Mouse (Mus musculus) heart, adult 2 months (tissue): Measurements from ENCODE around the gene Fbxl14. TPM values are rescaled to one million over a fixed set of nuclear protein-coding genes. Genes with fewer than 3 reads are reported as not detected.

Source experiments
- DNase-seq, 2 experiments: peaks; one replicate each; pipeline ENCODE4 v3.0.0; 2021
- H3K27ac ChIP-seq: fragments of 200-600 bp; 2 replicates; pipeline ENCODE4 v1.8.1; 2022
- H3K27me3 ChIP-seq: fragments of 200-500 bp; 2 replicates; pipeline ENCODE4 v1.6.1; 2012; ENCODE audit warnings: mild to moderate bottlenecking, low read length, inconsistent platforms, mixed read lengths; ENCODE audit not compliant: control insufficient read depth, insufficient read depth
- H3K36me3 ChIP-seq: fragments of 200-500 bp; 2 replicates; pipeline ENCODE4 v1.6.1; 2012; ENCODE audit warnings: low read length, inconsistent platforms; ENCODE audit not compliant: control insufficient read depth, insufficient read depth
- H3K4me1 ChIP-seq: fragments of 200-500 bp; 2 replicates; pipeline ENCODE4 v1.6.1; 2011; ENCODE audit warnings: low read length; ENCODE audit not compliant: control insufficient read depth, insufficient read depth
- H3K4me3 ChIP-seq: fragments of 200-600 bp; 2 replicates; pipeline ENCODE4 v1.8.1; 2022
- H3K79me2 ChIP-seq: fragments of 200-500 bp; replicated peaks from 2 replicates; pipeline ENCODE4 v1.6.1; 2012; ENCODE audit warnings: mild to moderate bottlenecking, inconsistent platforms, low read length, moderate library complexity, mixed read lengths; ENCODE audit not compliant: control insufficient read depth, insufficient read depth
- H3K9ac ChIP-seq: fragments of 200-500 bp; 2 replicates; pipeline ENCODE4 v1.6.1; 2012; ENCODE audit warnings: low read depth, mild to moderate bottlenecking, control low read depth, inconsistent platforms, low read length, mixed read lengths
- CTCF ChIP-seq: fragments of 200-600 bp; IDR thresholded peaks from 2 replicates; pipeline ENCODE4 v1.8.1; 2022; ENCODE audit warnings: antibody characterized with exemption, mild to moderate bottlenecking, moderate library complexity
- EP300 ChIP-seq: fragments of 200-500 bp; IDR thresholded peaks from 2 replicates; pipeline ENCODE4 v1.6.1; 2011; ENCODE audit warnings: low read depth, low read length, control low read depth; ENCODE audit not compliant: insufficient read depth
- POLR2A ChIP-seq: fragments of 200-500 bp; IDR thresholded peaks from 2 replicates; pipeline ENCODE4 v1.6.1; 2011; ENCODE audit warnings: mild to moderate bottlenecking, low read depth, low read length, control low read depth; ENCODE audit not compliant: insufficient read depth
- WGBS: fragments of 180-500 bp; shearing (Covaris S2); methylation state at CpG from one replicate; pipeline ENCODE4 v1.1.7; 2018; 5-methylcytosine and 5-hydroxymethylcytosine counted together
- intact Hi-C: fragments of 180-260 bp; cut with DNase I; formaldehyde crosslinking; loops from one replicate; pipeline ENCODE4 v1.15.1; 2025
- polyA plus RNA-seq: library from polyadenylated mRNA; depleted of rRNA; stranded (reverse); fragments of >200 nt; gene quantifications from 2 replicates; pipeline ENCODE4 v1.2.3, GENCODE M21; 2012
- total RNA-seq, 2 experiments: library from RNA; stranded (reverse); gene quantifications; 2 replicates each; pipeline ENCODE4 v1.2.3; 2021

Gene Fbxl14
- total and polyA plus RNA-seq, 3 experiments: 16.0 to 19.7 (median 16.6) TPM

DNA sequence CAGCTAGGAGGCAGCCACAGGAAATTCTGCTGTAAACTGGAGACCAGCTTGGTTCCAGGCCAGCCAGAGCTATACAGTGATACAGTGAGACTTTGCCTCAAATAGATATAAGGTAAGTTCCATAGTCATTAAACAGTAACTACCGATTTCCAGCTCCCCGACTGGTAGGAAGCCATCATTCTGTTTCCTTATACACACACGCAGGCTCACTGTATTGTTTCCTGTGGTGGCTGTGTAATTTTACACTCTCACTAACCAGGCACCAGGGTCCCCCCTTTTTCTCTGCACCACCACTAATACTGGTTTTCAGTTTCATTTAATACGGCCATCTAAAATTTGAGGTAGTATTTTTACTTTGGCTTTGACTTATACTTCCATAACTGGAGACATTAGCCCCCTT lies 5.5 kb upstream of the Fbxl14 start:
- no peak for DNase-seq
- Histone ChIP-seq H3K4me3 (no peak overlapping the region), H3K4me1 (peaks cover 2% of the 10 kb centered on the region; the same call in 1 of the 2 replicates), H3K27me3 (no peaks in the 10 kb centered on the region), H3K79me2 (no peaks in the 10 kb centered on the region), H3K9ac (no peak overlapping the region), H3K27ac (no peak overlapping the region), H3K36me3 (no peaks in the 10 kb centered on the region)
- no peak for TF ChIP-seq POLR2A
- no peak for TF ChIP-seq EP300
- TF ChIP-seq CTCF: no peak
- intact Hi-C loops: no loop called here
- WGBS: 66% methylated on average over 4 of the region's 4 CpGs

DNA sequence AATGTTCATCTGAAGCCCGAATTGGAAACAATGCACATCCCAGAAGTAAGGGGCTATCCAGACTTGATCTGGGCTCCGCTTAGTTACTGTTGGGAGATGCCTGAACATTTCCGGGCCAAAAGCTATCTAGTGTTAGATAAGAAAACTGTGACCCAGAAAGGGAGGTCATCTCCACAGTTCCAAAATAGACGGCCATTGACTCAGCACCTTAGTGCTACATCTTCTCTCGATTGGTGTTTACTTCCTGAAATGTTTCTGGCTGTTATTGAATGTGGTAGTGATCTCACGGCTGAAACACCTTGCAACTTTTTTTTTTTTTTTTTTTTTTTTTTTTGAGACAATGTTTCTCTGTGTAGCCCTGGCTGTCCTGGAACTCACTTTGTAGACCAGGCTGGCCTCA lies 3.5 kb upstream of the Fbxl14 start:
- WGBS: 49% methylated on average over 6 of the region's 6 CpGs

DNA sequence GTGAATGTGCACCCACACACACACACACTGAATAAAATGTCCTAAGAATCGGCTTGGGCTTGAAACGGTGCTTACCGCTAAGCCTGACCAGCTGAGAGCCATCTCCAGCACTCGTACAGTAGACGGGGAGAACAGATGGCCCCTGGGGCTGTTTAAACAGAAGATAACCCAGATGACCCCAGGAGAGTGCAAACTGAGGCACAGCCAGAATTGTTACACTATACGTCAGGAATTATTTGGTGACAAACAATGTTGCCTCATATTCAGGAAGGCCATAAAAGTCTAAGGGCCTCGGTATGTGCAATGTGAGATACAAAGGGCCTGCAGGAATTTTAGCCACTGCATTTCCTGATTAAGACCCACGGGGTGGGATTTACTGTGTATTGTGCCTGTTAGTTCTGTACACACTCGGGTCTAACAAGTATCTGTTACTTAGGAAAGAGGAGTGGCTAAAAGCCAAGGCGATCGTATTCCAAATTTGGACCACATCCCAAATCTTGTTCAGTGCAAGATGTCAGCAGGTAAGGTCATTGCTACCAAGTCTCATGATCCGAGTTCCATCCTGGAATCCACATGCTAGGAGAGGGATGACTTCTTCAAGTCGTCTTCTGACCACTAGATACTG lies 1.7 kb upstream of the Fbxl14 start:
- 0 out of 2 replicates have a peak overlapping the region, but pooled peaks have one; percentile 12 for H3K9ac ChIP-seq
- DNase-seq: no peak
- H3K27ac ChIP-seq: peak overlapping the region; percentile 99
- intact Hi-C loops: no loop called here
- H3K4me3 ChIP-seq: no peak overlapping the region
- H3K36me3 ChIP-seq: no peaks in the 10 kb centered on the region
- no peaks in the 10 kb centered on the region for H3K27me3 ChIP-seq
- TF ChIP-seq EP300 (no peak), CTCF (no peak), POLR2A (no peak)
- WGBS: 36% methylated on average over 13 of the region's 13 CpGs
- peaks cover 3% of the 10 kb centered on the region for H3K4me1 ChIP-seq
- H3K79me2 ChIP-seq: no peaks in the 10 kb centered on the region

More for the DNA sequence above, 3.5 kb upstream of the Fbxl14 start:
- no peaks in the 10 kb centered on the region for H3K79me2 ChIP-seq
- no peak overlapping the region for H3K9ac ChIP-seq
- no peak overlapping the region for H3K27ac ChIP-seq
- TF ChIP-seq CTCF (no peak), POLR2A (no peak), EP300 (no peak)
- H3K27me3 ChIP-seq: no peaks in the 10 kb centered on the region
- H3K4me1 ChIP-seq: peaks cover 2% of the 10 kb centered on the region; the same call in 1 of the 2 replicates
- H3K4me3 ChIP-seq: no peak overlapping the region
- DNase-seq: no peak
- H3K36me3 ChIP-seq: no peaks in the 10 kb centered on the region
- intact Hi-C loops: no loop called here

DNA sequence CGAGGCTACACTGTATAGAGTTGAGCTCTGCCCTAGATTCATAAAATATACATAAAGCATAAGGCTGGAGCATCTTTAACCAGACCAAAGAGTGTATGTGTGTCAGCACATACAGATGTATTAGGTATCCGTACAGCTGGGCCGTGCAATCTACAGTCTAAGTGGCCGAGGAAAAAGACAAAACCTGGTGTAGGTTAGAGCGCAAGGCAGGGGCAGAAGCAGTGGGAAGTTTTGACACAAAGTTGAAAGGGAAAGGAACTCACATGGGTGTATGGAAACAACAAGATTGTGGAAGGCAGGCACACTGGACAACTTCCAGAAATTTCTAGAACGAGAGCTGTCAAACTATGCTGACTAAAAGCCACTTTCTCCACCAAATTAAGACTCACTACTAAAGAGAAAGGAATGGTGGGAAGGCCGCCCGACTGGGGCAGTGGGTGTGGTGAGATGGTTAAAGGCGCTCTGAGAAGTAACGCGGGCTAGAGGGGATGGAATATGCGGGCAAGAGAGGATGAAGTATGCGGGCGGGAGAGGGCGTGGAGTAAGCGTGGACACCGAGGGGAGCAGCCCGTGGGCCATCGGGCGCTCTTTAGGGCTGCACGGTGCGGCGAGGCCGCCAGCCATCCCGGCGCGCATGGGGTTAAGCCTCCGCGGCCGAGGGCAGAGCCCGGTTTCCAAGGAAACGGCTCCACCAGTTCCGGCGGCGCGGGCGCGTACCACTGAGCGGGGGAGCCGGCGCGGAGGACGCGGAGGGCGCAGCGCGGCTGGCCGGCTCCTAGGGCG lies 717 bp upstream of the Fbxl14 start:
- intact Hi-C loops: no loop called here
- peak; percentile 91 to 92 for DNase-seq
- Histone ChIP-seq H3K27ac (peak overlapping the region; percentile 99), H3K9ac (peak overlapping the region; percentile 96), H3K79me2 (no peaks in the 10 kb centered on the region), H3K27me3 (no peaks in the 10 kb centered on the region), H3K4me3 (peak overlapping the region; percentile 67), H3K36me3 (no peaks in the 10 kb centered on the region), H3K4me1 (peaks cover 6% of the 10 kb centered on the region)
- TF ChIP-seq POLR2A (peak; percentile 20; the same call in 1 of the 2 replicates), EP300 (no peak), CTCF (no peak)
- WGBS: 1% methylated on average over 49 of the region's 49 CpGs

DNA sequence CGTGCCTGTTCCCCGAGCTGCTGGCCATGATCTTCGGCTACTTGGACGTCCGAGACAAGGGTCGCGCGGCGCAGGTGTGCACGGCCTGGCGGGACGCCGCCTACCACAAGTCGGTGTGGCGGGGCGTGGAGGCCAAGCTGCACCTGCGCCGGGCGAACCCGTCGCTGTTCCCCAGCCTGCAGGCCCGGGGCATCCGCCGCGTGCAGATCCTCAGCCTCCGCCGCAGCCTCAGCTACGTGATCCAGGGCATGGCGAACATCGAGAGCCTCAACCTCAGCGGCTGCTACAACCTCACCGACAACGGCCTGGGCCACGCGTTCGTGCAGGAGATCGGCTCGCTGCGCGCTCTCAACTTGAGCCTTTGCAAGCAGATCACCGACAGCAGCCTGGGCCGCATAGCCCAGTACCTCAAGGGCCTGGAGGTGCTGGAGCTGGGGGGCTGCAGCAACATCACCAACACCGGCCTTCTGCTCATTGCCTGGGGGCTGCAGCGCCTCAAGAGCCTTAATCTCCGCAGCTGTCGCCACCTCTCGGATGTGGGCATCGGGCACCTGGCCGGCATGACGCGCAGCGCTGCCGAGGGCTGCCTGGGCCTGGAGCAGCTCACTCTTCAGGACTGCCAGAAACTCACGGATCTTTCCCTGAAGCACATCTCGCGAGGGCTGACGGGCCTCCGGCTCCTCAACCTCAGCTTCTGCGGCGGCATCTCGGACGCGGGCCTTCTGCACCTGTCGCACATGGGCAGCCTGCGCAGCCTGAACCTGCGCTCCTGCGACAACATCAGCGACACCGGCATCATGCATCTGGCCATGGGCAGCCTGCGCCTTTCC lies 623 bp downstream of the Fbxl14 start:
- peak overlapping the region; percentile 83 for H3K4me3 ChIP-seq
- peaks cover 6% of the 10 kb centered on the region for H3K4me1 ChIP-seq
- intact Hi-C loops: loop anchor here (5.0 kb wide), 2 partner anchors 367 to 557 kb away; partner anchors contain the start of genes Erc1 and Wnk1

More for the DNA sequence above, 623 bp downstream of the Fbxl14 start:
- TF ChIP-seq CTCF (no peak), EP300 (no peak), POLR2A (no peak)
- DNase-seq: peak; percentile 66 to 77
- no peaks in the 10 kb centered on the region for H3K79me2 ChIP-seq
- H3K27ac ChIP-seq: peak overlapping the region; percentile 86
- H3K9ac ChIP-seq: peak overlapping the region; percentile 91
- under 1% methylated on average over 70 of the region's 70 CpGs for WGBS
- no peaks in the 10 kb centered on the region for H3K36me3 ChIP-seq
- H3K27me3 ChIP-seq: no peaks in the 10 kb centered on the region
